Mouse (Mus musculus): Measurements from ENCODE around the gene A730015C16Rik.

- TF ChIP-seq POLR2A (IDR thresholded peaks at IDR 0.05; ENCODE audit: insufficient read length, low read depth) (no peak), TCF12 (IDR thresholded peaks at IDR 0.05; ENCODE audit: insufficient read depth, poor library complexity, severe bottlenecking) (no peak), CEBPB (IDR thresholded peaks at IDR 0.05; ENCODE audit: insufficient read depth, poor library complexity, severe bottlenecking) (no peak), MAX (IDR thresholded peaks at IDR 0.05; ENCODE audit: low read depth) (no peak), E2F4 (IDR thresholded peaks at IDR 0.05; ENCODE audit: insufficient read depth) (no peak), USF1 (IDR thresholded peaks at IDR 0.05; ENCODE audit: low read depth) (no peak), POLR2AphosphoS2 (IDR thresholded peaks at IDR 0.05; ENCODE audit: insufficient read length, low read depth) (no peak), REST (IDR thresholded peaks at IDR 0.05; ENCODE audit: insufficient read depth, insufficient read length) (no peak)
Measured at GRCm38 (mm10) chr4:108835496-108835895, 12.9 kb downstream of the A730015C16Rik start.
